Mouse (Mus musculus) heart, embryonic 11.5 days (tissue): ENCODE measurements around the gene Zfp429. TPM values are rescaled to one million over a fixed set of nuclear protein-coding genes. Genes with fewer than 3 reads are reported as not detected.

ENCODE experiments used
- polyA plus RNA-seq: library from polyadenylated mRNA; unstranded; fragments of >200 nt; fragmentation: Nextera tagmentation; extraction: Ambion mirVana; gene quantifications from 2 replicates; pipeline ENCODE4 v1.2.1, GENCODE M21; 2014

Zfp429 gene
- polyA plus RNA-seq, 1 experiment from 2014 or later, result 3.1 TPM

Other genes with a start within 250 kb of the Zfp429 start
- 3.6 and 4.0 TPM in 2 replicates for gene Rsl1, start 226.6 kb downstream of the Zfp429 start, polyA plus RNA-seq
- 0.73 and 1.6 TPM in 2 replicates for gene Zfp455, start 205.3 kb downstream of the Zfp429 start, polyA plus RNA-seq
- 1.3 and 1.9 TPM in 2 replicates for gene Zfp458, start 121.4 kb downstream of the Zfp429 start, polyA plus RNA-seq
- gene Zfp457, start 93.3 kb downstream of the Zfp429 start, polyA plus RNA-seq, result 0.46 TPM in 1 of 2 replicates, not detected in the other
- 1.7 and 2.1 TPM in 2 replicates for gene Zfp595, start 67.2 kb downstream of the Zfp429 start, polyA plus RNA-seq
- 0.31 and 1.1 TPM in 2 replicates for gene Gm28044, start 39.3 kb downstream of the Zfp429 start, polyA plus RNA-seq
- 1.1 and 1.3 TPM in 2 replicates for gene Zfp953, start 39.2 kb downstream of the Zfp429 start, polyA plus RNA-seq
- gene Gm28041, start 24.1 kb downstream of the Zfp429 start, polyA plus RNA-seq, result 0.35 and 0.49 TPM in 2 replicates
- 1.2 TPM in 2 replicates for gene Zfp456, start 24.0 kb downstream of the Zfp429 start, polyA plus RNA-seq
- gene Zfp459, start 21.6 kb upstream of the Zfp429 start, polyA plus RNA-seq, result 0.31 TPM in 1 of 2 replicates, not detected in the other
- 6.2 and 6.4 TPM in 2 replicates for gene Zfp874a, start 51.8 kb upstream of the Zfp429 start, polyA plus RNA-seq
- 1.6 and 2.8 TPM in 2 replicates for gene Zfp874b, start 84.4 kb upstream of the Zfp429 start, polyA plus RNA-seq
- gene Zfp58, start 100.7 kb upstream of the Zfp429 start, polyA plus RNA-seq, result 9.3 and 10.7 TPM in 2 replicates
- not detected in 2 replicates for gene Gm26965, start 126.3 kb upstream of the Zfp429 start, polyA plus RNA-seq
- 17.4 and 19.6 TPM in 2 replicates for gene Zfp87, start 126.4 kb upstream of the Zfp429 start, polyA plus RNA-seq
- gene Zfp748, start 154.0 kb upstream of the Zfp429 start, polyA plus RNA-seq, result 8.8 and 12.5 TPM in 2 replicates
- 3.0 and 3.1 TPM in 2 replicates for gene Zfp729b, start 209.9 kb upstream of the Zfp429 start, polyA plus RNA-seq
- 0.66 TPM in 1 of 2 replicates, not detected in the other for gene Gm49345, start 237.9 kb upstream of the Zfp429 start, polyA plus RNA-seq
- 1.5 and 2.1 TPM in 2 replicates for gene Zfp729a, start 238.0 kb upstream of the Zfp429 start, polyA plus RNA-seq